Mouse (Mus musculus): ENCODE data around the gene Lingo3. TPM values are rescaled to one million over a fixed set of nuclear protein-coding genes. Genes with fewer than 3 reads are reported as not detected.

Gene Lingo3
- polyA plus RNA-seq, 1 experiment from 2014 or later: 0.36 TPM

GRCm38 (mm10) chr10:80812391-80813041 lies 31.3 kb downstream of the Lingo3 start:
- H3K4me3 ChIP-seq (ENCODE audit: low read depth, low read length): no peak overlapping the region
- 67% methylated on average over 5 of the region's 5 CpGs for WGBS
- no peak overlapping the region for H3K9ac ChIP-seq (ENCODE audit: low read length)

GRCm38 (mm10) chr10:80810084-80810483 lies 33.8 kb downstream of the Lingo3 start:
- Histone ChIP-seq H3K27ac (replicated peaks; ENCODE audit: low read depth, low read length) (no peak overlapping the region), H3K27me3 (ENCODE audit: control insufficient read depth, insufficient read depth, low read length) (peaks cover 21% of the 10 kb centered on the region), H3K4me2 (ENCODE audit: low read depth, severe bottlenecking) (peak overlapping the region; percentile 36), H3K4me1 (ENCODE audit: control insufficient read depth, insufficient read depth, low read length) (peaks cover 30% of the 10 kb centered on the region), H3K36me3 (ENCODE audit: control insufficient read depth, insufficient read depth, low read length) (peaks cover 8% of the 10 kb centered on the region; the same call in 1 of the 2 replicates), H3K9me3 (ENCODE audit: control insufficient read depth, low read length) (no peaks in the 10 kb centered on the region), H3K4me3 (ENCODE audit: low read depth, low read length) (no peak overlapping the region), H3K9ac (ENCODE audit: low read length) (peak overlapping the region; percentile 22; the same call in 1 of the 2 replicates)
- ATAC-seq (ENCODE audit: insufficient number of reproducible peaks, low FRiP score, low TSS enrichment, low read depth): no peak
- DNase-seq (ENCODE audit: low spot score): no peak
- 5% methylated on average over 20 of the region's 20 CpGs for WGBS

More at GRCm38 (mm10) chr10:80812391-80813041, 31.3 kb downstream of the Lingo3 start:
- DNase-seq (ENCODE audit: low spot score): no peak
- ATAC-seq (ENCODE audit: insufficient number of reproducible peaks, low FRiP score, low TSS enrichment, low read depth): no peak
- H3K4me1 ChIP-seq (ENCODE audit: control insufficient read depth, insufficient read depth, low read length): peaks cover 15% of the 10 kb centered on the region
- H3K9me3 ChIP-seq (ENCODE audit: control insufficient read depth, low read length): no peaks in the 10 kb centered on the region
- no peaks in the 10 kb centered on the region for H3K36me3 ChIP-seq (ENCODE audit: control insufficient read depth, insufficient read depth, low read length)
- H3K27ac ChIP-seq (replicated peaks; ENCODE audit: low read depth, low read length): no peak overlapping the region
- no peak overlapping the region for H3K4me2 ChIP-seq (ENCODE audit: low read depth, severe bottlenecking)
- peaks cover 14% of the 10 kb centered on the region for H3K27me3 ChIP-seq (ENCODE audit: control insufficient read depth, insufficient read depth, low read length)

GRCm38 (mm10) chr10:80808985-80809632 lies 34.7 kb downstream of the Lingo3 start:
- Histone ChIP-seq H3K27ac (replicated peaks; ENCODE audit: low read depth, low read length) (no peak overlapping the region), H3K9ac (ENCODE audit: low read length) (no peak overlapping the region; the same call in 1 of the 2 replicates), H3K4me1 (ENCODE audit: control insufficient read depth, insufficient read depth, low read length) (peaks cover 30% of the 10 kb centered on the region), H3K27me3 (ENCODE audit: control insufficient read depth, insufficient read depth, low read length) (peaks cover 21% of the 10 kb centered on the region), H3K36me3 (ENCODE audit: control insufficient read depth, insufficient read depth, low read length) (peaks cover 14% of the 10 kb centered on the region), H3K4me3 (ENCODE audit: low read depth, low read length) (no peak overlapping the region; the same call in 1 of the 2 replicates), H3K9me3 (ENCODE audit: control insufficient read depth, low read length) (no peaks in the 10 kb centered on the region), H3K4me2 (ENCODE audit: low read depth, severe bottlenecking) (peak overlapping the region; percentile 27; the same call in 1 of the 2 replicates)
- ATAC-seq (ENCODE audit: insufficient number of reproducible peaks, low FRiP score, low TSS enrichment, low read depth): no peak
- DNase-seq (ENCODE audit: low spot score): peak; percentile 46
- 9% methylated on average over 17 of the region's 18 CpGs for WGBS

- no peaks in the 10 kb centered on the region for H3K9me3 ChIP-seq (ENCODE audit: control insufficient read depth, low read length)
- H3K27me3 ChIP-seq (ENCODE audit: control insufficient read depth, insufficient read depth, low read length): peaks cover 21% of the 10 kb centered on the region
- H3K4me1 ChIP-seq (ENCODE audit: control insufficient read depth, insufficient read depth, low read length): peaks cover 30% of the 10 kb centered on the region
- no peak overlapping the region; the same call in 1 of the 2 replicates for H3K4me3 ChIP-seq (ENCODE audit: low read depth, low read length)
- no peak for ATAC-seq (ENCODE audit: insufficient number of reproducible peaks, low FRiP score, low TSS enrichment, low read depth)
- H3K27ac ChIP-seq (replicated peaks; ENCODE audit: low read depth, low read length): no peak overlapping the region
- DNase-seq (ENCODE audit: low spot score): no peak
- 21% methylated on average over 40 of the region's 40 CpGs for WGBS
- H3K36me3 ChIP-seq (ENCODE audit: control insufficient read depth, insufficient read depth, low read length): peaks cover 22% of the 10 kb centered on the region
- H3K9ac ChIP-seq (ENCODE audit: low read length): no peak overlapping the region; the same call in 1 of the 2 replicates
- peak overlapping the region; percentile 27; the same call in 1 of the 2 replicates for H3K4me2 ChIP-seq (ENCODE audit: low read depth, severe bottlenecking)
Measured at GRCm38 (mm10) chr10:80808099-80808984, 35.5 kb downstream of the Lingo3 start.

- peaks cover 21% of the 10 kb centered on the region for H3K27me3 ChIP-seq (ENCODE audit: control insufficient read depth, insufficient read depth, low read length)
- ATAC-seq (ENCODE audit: insufficient number of reproducible peaks, low FRiP score, low TSS enrichment, low read depth) (peak; percentile 33; the same call in 1 of the 2 replicates), DNase-seq (ENCODE audit: low spot score) (peak; percentile 80)
- peak overlapping the region; percentile 45 for H3K4me3 ChIP-seq (ENCODE audit: low read depth, low read length)
- peak overlapping the region; percentile 99 for H3K4me2 ChIP-seq (ENCODE audit: low read depth, severe bottlenecking)
- peak overlapping the region; percentile 73 for H3K9ac ChIP-seq (ENCODE audit: low read length)
- H3K9me3 ChIP-seq (ENCODE audit: control insufficient read depth, low read length): no peaks in the 10 kb centered on the region
- H3K36me3 ChIP-seq (ENCODE audit: control insufficient read depth, insufficient read depth, low read length): peaks cover 29% of the 10 kb centered on the region
- WGBS: 1% methylated on average over 57 of the region's 58 CpGs
- peak overlapping the region; percentile 47; the same call in 1 of the 2 replicates for H3K27ac ChIP-seq (replicated peaks; ENCODE audit: low read depth, low read length)
- H3K4me1 ChIP-seq (ENCODE audit: control insufficient read depth, insufficient read depth, low read length): peaks cover 30% of the 10 kb centered on the region
Measured at GRCm38 (mm10) chr10:80807057-80807627, 36.7 kb downstream of the Lingo3 start.

GRCm38 (mm10) chr10:80806341-80807056 lies 37.3 kb downstream of the Lingo3 start:
- peak overlapping the region; percentile 73 for H3K9ac ChIP-seq (ENCODE audit: low read length)
- WGBS: 46% methylated on average over 34 of the region's 34 CpGs
- peak overlapping the region; percentile 47; the same call in 1 of the 2 replicates for H3K27ac ChIP-seq (replicated peaks; ENCODE audit: low read depth, low read length)
- no peaks in the 10 kb centered on the region for H3K9me3 ChIP-seq (ENCODE audit: control insufficient read depth, low read length)
- H3K27me3 ChIP-seq (ENCODE audit: control insufficient read depth, insufficient read depth, low read length): peaks cover 21% of the 10 kb centered on the region
- H3K4me2 ChIP-seq (ENCODE audit: low read depth, severe bottlenecking): peak overlapping the region; percentile 99
- DNase-seq (ENCODE audit: low spot score) (peak; percentile 45), ATAC-seq (ENCODE audit: insufficient number of reproducible peaks, low FRiP score, low TSS enrichment, low read depth) (no peak)
- H3K4me3 ChIP-seq (ENCODE audit: low read depth, low read length): peak overlapping the region; percentile 45
- H3K4me1 ChIP-seq (ENCODE audit: control insufficient read depth, insufficient read depth, low read length): peaks cover 30% of the 10 kb centered on the region
- H3K36me3 ChIP-seq (ENCODE audit: control insufficient read depth, insufficient read depth, low read length): peaks cover 33% of the 10 kb centered on the region

- peak; percentile 32 for ATAC-seq (ENCODE audit: insufficient number of reproducible peaks, low FRiP score, low TSS enrichment, low read depth)
- Histone ChIP-seq H3K4me2 (ENCODE audit: low read depth, severe bottlenecking) (no peak overlapping the region), H3K27me3 (ENCODE audit: control insufficient read depth, insufficient read depth, low read length) (peaks cover 21% of the 10 kb centered on the region)
Measured at GRCm38 (mm10) chr10:80805925-80806324, 37.9 kb downstream of the Lingo3 start.

More at GRCm38 (mm10) chr10:80805925-80806324, 37.9 kb downstream of the Lingo3 start:
- Histone ChIP-seq H3K4me1 (ENCODE audit: control insufficient read depth, insufficient read depth, low read length) (peaks cover 30% of the 10 kb centered on the region), H3K4me3 (ENCODE audit: low read depth, low read length) (no peak overlapping the region), H3K9ac (ENCODE audit: low read length) (no peak overlapping the region), H3K36me3 (ENCODE audit: control insufficient read depth, insufficient read depth, low read length) (peaks cover 39% of the 10 kb centered on the region), H3K27ac (replicated peaks; ENCODE audit: low read depth, low read length) (no peak overlapping the region), H3K9me3 (ENCODE audit: control insufficient read depth, low read length) (no peaks in the 10 kb centered on the region)
- DNase-seq (ENCODE audit: low spot score): peak; percentile 87
- 24% methylated on average over 3 of the region's 3 CpGs for WGBS

Data from limb, embryonic 11.5 days (tissue).